Mouse (Mus musculus) cortical plate, adult 2 months (tissue): ENCODE measurements around the gene P2ry12. TPM values are rescaled to one million over a fixed set of nuclear protein-coding genes. Genes with fewer than 3 reads are reported as not detected.

ENCODE experiments used
- H3K27ac ChIP-seq: fragments of 200-500 bp; 2 replicates; pipeline ENCODE4 v1.5.1; 2012; ENCODE audit warnings: low read length, control low read depth, inconsistent platforms; ENCODE audit not compliant: insufficient read depth
- H3K4me1 ChIP-seq: fragments of 200-500 bp; 2 replicates; pipeline ENCODE4 v1.6.1; 2011; ENCODE audit warnings: low read length; ENCODE audit not compliant: control insufficient read depth, insufficient read depth
- H3K4me3 ChIP-seq: fragments of 200-500 bp; 2 replicates; pipeline ENCODE4 v1.5.1; 2011; ENCODE audit warnings: mild to moderate bottlenecking, low read length, control low read depth; ENCODE audit not compliant: insufficient read depth
- CTCF ChIP-seq: fragments of 200-500 bp; IDR thresholded peaks from 2 replicates; pipeline ENCODE4 v1.5.1; 2011; ENCODE audit warnings: mild to moderate bottlenecking, control low read depth, low read length; ENCODE audit not compliant: insufficient read depth; ENCODE audit errors: extremely low read depth
- POLR2A ChIP-seq: fragments of 200-500 bp; IDR thresholded peaks from 2 replicates; pipeline ENCODE4 v1.6.1; 2011; ENCODE audit warnings: mild to moderate bottlenecking, low read length, control low read depth; ENCODE audit not compliant: insufficient read depth; ENCODE audit errors: extremely low read depth
- polyA plus RNA-seq: library from polyadenylated mRNA; depleted of rRNA; stranded (reverse); fragments of >200 nt; gene quantifications from 2 replicates; pipeline ENCODE4 v1.2.3, GENCODE M21; 2012; rRNA removed

The P2ry12 gene
- polyA plus RNA-seq, 1 experiment = 91.0 TPM

GRCm38 (mm10) chr3:59169215-59169614 lies 93.5 kb downstream of the P2ry12 start:
- no peak overlapping the region for H3K27ac ChIP-seq
- no peak for TF ChIP-seq CTCF
- no peak for TF ChIP-seq POLR2A

GRCm38 (mm10) chr3:59168476-59168875 lies 94.2 kb downstream of the P2ry12 start:
- Histone ChIP-seq H3K4me1 (no peaks in the 10 kb centered on the region; the same call in 1 of the 2 replicates), H3K4me3 (no peak overlapping the region), H3K27ac (no peak overlapping the region)
- no peak for TF ChIP-seq POLR2A

More at GRCm38 (mm10) chr3:59169215-59169614, 93.5 kb downstream of the P2ry12 start:
- no peaks in the 10 kb centered on the region; the same call in 1 of the 2 replicates for H3K4me1 ChIP-seq
- H3K4me3 ChIP-seq = no peak overlapping the region

GRCm38 (mm10) chr3:59167417-59168054 lies 95.1 kb downstream of the P2ry12 start:
- TF ChIP-seq POLR2A (no peak), CTCF (no peak)
- no peaks in the 10 kb centered on the region; the same call in 1 of the 2 replicates for H3K4me1 ChIP-seq
- H3K4me3 ChIP-seq = no peak overlapping the region
- H3K27ac ChIP-seq = no peak overlapping the region

Other genes with a start within 250 kb of the P2ry12 start
- not detected in 2 replicates for gene Gpr171, start 161.1 kb downstream of the P2ry12 start, polyA plus RNA-seq
- 3.7 and 4.8 TPM in 2 replicates for gene P2ry14, start 109.3 kb downstream of the P2ry12 start, polyA plus RNA-seq
- not detected in 2 replicates for gene Gpr87, start 67.8 kb downstream of the P2ry12 start, polyA plus RNA-seq
- gene P2ry13, start 52.0 kb downstream of the P2ry12 start, polyA plus RNA-seq = 18.4 and 19.5 TPM in 2 replicates
- gene Igsf10, start 81.5 kb upstream of the P2ry12 start, polyA plus RNA-seq = 0.66 and 0.71 TPM in 2 replicates